Mouse (Mus musculus): ENCODE results near the gene Il2rb.

Gene Il2rb

GRCm38 (mm10) chr15:78494968-78495406 is at the start of gene Il2rb:
Gene Il2rb (minus strand): TSS chr15:78495271.
- DNase-seq (ENCODE audit: low spot score in 2 of 2): no peak

- no peak for DNase-seq (ENCODE audit: low spot score in 2 of 2)
These were observed 49.5 kb upstream of the Il2rb start, which contains the start of gene Sstr3 for GRCm38 (mm10) chr15:78544561-78545001. Gene Sstr3 (minus strand): TSS chr15:78544685.

- DNase-seq (ENCODE audit: low spot score in 2 of 2): no peak
These were observed 49.0 kb upstream of the Il2rb start for GRCm38 (mm10) chr15:78544041-78544440.

GRCm38 (mm10) chr15:78542767-78543303 is 47.8 kb upstream of the Il2rb start:
- DNase-seq (ENCODE audit: low spot score in 2 of 2): no peak

GRCm38 (mm10) chr15:78542098-78542766 is 47.2 kb upstream of the Il2rb start:
- no peak for DNase-seq (ENCODE audit: low spot score in 2 of 2)

- no peak for DNase-seq (ENCODE audit: low spot score in 2 of 2)
These were observed 46.5 kb upstream of the Il2rb start for GRCm38 (mm10) chr15:78541606-78542005.

GRCm38 (mm10) chr15:78541036-78541435 is 46.0 kb upstream of the Il2rb start:
- no peak for DNase-seq (ENCODE audit: low spot score in 2 of 2)

- no peak for DNase-seq (ENCODE audit: low spot score in 2 of 2)
These were observed 40.8 kb upstream of the Il2rb start for GRCm38 (mm10) chr15:78535723-78536421.

- DNase-seq (ENCODE audit: low spot score in 2 of 2): no peak
These were observed 38.3 kb upstream of the Il2rb start for GRCm38 (mm10) chr15:78533346-78533835.

- DNase-seq (ENCODE audit: low spot score in 2 of 2): peak; percentile 46 to 50
These were observed 37.7 kb upstream of the Il2rb start for GRCm38 (mm10) chr15:78532566-78533345.

GRCm38 (mm10) chr15:78531901-78532469 is 36.9 kb upstream of the Il2rb start:
- DNase-seq (ENCODE audit: low spot score in 2 of 2): peak; percentile 97 to 98

- DNase-seq (ENCODE audit: low spot score in 2 of 2): no peak
These were observed 36.3 kb upstream of the Il2rb start for GRCm38 (mm10) chr15:78531451-78531720.

GRCm38 (mm10) chr15:78530671-78531450 is 35.8 kb upstream of the Il2rb start, which contains the start of gene C1qtnf6:
Gene C1qtnf6 (minus strand): TSS chr15:78531416.
- DNase-seq (ENCODE audit: low spot score in 2 of 2): peak; percentile 39 to 66

- no peak for DNase-seq (ENCODE audit: low spot score in 2 of 2)
These were observed 35.1 kb upstream of the Il2rb start for GRCm38 (mm10) chr15:78530141-78530540.

- peak; percentile 63 to 67 for DNase-seq (ENCODE audit: low spot score in 2 of 2)
These were observed 34.4 kb upstream of the Il2rb start for GRCm38 (mm10) chr15:78529428-78529990.

- DNase-seq (ENCODE audit: low spot score in 2 of 2): no peak
These were observed 33.8 kb upstream of the Il2rb start for GRCm38 (mm10) chr15:78528726-78529411.

GRCm38 (mm10) chr15:78527973-78528372 is 32.9 kb upstream of the Il2rb start:
- DNase-seq (ENCODE audit: low spot score in 2 of 2): no peak

- DNase-seq (ENCODE audit: low spot score in 2 of 2): no peak
These were observed 29.1 kb upstream of the Il2rb start for GRCm38 (mm10) chr15:78524163-78524562.

- DNase-seq (ENCODE audit: low spot score in 2 of 2): no peak
These were observed 26.8 kb upstream of the Il2rb start for GRCm38 (mm10) chr15:78521892-78522291.

- no peak for DNase-seq (ENCODE audit: low spot score in 2 of 2)
These were observed 26.3 kb upstream of the Il2rb start for GRCm38 (mm10) chr15:78521331-78521730.

All from urinary bladder, postnatal 36 days (tissue).